Mouse (Mus musculus) urinary bladder, postnatal 36 days (tissue): ENCODE results near the gene Pou2f3.

ENCODE experiments used
- DNase-seq, 2 experiments: peaks; one replicate each; pipeline ENCODE4 v3.0.0; 2022; ENCODE audit warnings: low spot score in 2 of 2, mixed read lengths in 1 of 2

Pou2f3 gene

DNA sequence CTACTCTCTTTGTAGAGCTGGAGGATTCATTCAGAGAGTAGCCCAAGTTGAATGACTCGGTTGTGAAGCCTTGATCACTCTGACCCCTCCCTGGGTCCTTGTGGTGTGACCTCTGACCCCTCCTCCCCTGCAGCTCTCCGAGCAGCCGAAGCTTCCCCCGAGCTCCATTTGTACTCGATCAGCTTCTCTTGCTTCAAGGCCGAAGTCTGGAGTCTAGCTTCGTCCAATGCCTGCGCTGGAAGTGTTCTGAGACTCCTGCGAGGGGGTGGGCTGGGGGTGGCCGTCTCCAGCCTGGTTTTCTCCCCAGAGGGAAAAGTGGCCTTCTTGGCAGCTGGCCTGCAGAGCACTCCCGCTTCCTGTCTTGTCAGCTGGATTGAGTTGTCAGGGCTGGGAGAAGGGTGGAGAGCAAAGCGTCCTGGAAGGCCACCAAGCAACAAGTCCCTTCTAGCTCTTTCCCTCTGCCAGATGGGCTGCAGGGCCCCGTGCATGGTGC, at the start of gene Pou2f3:
Pou2f3 (minus strand) TSS at position 180 of the 493 bp plus-strand sequence.
- DNase-seq = peak in 1 of 2 experiments; percentile 50

DNA sequence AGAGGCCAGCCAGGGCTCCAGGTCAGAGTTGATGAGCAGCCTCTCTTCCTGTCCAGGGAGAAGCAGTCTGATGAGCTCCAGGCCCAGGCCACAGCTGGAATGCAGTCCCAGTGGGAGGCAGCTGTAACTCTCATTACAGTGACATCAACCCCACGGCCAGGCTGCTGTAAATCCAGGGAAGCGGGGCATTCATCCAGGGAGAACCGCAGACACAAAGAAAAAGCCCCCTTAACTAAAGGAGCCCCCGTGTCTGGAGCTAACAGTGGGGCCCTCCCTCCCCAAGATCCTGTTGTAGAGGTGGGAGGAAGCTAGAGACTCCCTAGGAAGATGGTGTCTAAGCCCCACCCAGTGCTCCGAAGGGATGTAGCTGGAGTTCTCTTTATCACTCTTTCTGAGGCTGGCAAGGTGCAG, 43.1 kb upstream of the Pou2f3 start:
- no peak for DNase-seq

DNA sequence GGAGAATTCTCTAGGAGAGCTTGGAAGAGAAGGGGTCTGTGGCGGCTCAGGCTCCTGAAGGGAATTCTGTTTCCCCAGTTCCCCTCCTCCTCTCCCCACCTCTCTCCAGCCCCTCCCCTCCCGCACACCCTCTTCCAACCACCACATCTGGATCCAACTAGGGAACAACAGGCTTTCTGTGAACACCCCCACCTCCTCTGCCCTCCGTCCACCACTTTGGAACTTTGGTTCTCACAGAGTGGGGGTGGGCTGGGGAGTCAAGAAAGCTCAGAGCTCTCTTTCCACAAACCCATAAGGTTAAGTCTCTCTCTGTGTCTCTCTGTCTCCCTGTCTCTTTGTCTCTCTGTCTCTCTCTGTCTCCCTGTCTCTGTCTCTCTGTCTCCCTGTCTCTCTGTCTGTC, 42.6 kb upstream of the Pou2f3 start:
- no peak for DNase-seq

- DNase-seq = no peak
Measured at GRCm38 (mm10) chr9:43251786-43252185, 41.6 kb upstream of the Pou2f3 start.

DNA sequence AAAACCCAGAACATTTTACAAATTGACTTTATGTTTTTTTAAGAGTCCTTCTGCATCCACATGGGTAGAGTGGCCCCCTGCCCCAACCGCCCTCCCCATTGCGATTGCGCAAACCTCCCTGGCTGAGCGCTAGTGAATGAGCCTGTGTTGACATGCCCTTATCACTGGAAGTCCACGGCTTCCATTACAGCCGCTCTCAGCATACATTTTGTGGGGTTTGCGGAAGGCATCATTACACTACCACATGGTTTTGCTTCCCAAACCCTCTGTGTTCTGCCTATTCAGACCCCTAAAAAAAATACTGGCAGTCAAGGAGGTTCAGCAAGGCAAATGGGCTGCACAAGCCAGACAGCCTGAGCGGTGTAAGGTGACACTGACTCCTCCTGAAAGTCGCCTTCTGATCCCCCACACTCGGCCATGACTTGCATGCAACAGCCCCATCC, 36.6 kb upstream of the Pou2f3 start:
- no peak for DNase-seq

DNA sequence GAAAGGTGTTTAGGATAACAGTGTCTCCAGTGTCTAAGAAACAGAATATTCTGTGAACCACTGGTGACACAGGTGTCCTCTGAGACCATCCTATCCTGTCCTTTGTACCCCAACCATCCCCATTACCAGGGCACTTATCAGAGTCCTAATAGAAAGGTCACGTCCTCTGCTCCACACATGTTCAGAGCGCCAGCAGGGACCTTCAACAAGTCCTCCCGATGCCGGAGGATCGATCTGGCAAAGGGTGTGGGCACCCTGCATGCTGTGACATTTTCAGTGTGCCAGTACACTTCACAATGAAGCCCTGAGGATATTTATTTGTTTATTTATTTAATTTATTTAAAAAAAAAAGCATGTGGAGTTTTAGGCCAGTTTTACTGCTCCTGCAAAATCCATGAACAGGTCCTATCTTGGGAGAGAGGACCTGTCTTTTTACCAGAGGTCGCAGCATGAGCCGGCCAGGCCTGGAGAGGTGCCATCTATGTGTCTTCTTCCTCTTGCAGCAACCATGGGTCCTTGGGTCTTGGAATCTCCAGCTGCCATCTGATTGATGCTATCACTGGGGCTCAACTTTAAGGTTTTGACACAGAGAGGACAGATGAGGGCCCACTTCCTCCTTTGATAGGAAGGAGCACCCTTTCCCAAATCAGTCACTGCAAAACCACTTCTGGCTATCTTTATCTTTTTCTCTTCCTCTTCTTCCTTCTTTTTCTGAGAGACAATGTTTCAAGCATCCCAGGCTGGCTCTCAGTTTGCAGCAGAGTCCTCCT, 35.8 kb upstream of the Pou2f3 start:
- no peak for DNase-seq

- DNase-seq = no peak
Measured at GRCm38 (mm10) chr9:43242432-43242831, 32.3 kb upstream of the Pou2f3 start.

- DNase-seq = no peak
Measured at GRCm38 (mm10) chr9:43241970-43242369, 31.8 kb upstream of the Pou2f3 start.

DNA sequence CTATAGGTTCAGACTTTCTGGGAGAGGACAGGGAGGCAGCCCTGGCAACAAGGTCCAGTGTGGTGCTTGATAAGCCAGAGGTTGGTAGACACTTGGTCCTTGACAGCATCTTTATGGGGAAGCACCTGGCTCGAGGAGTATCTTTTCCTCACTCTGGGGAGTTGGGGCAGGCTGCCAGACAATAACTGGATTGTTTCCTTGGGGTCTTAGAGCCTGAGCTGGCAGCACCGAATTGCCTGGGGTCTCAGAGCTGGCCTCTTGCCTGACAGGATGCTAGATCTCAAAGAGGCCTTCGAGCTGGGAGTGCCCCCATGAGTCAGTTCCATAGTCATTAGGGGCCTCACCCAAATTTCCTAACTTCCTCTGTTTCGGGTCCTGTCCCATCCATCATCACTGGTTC, 31.1 kb upstream of the Pou2f3 start:
- no peak for DNase-seq

DNA sequence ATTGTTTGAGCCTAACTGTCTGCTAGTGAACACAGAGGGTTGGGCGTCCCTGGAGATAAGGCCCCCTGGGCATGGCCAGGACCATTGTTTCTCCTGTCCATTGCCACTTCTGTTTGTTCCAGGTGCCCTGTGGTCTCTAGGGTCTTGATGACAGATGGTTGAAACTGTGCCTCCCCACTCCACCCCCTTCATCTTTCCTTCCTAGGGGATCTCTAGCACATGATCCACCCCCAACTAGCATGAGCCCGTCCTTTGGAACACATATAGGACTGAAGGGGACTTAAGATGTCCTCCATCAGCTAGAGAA, 30.4 kb upstream of the Pou2f3 start:
- no peak for DNase-seq

DNA sequence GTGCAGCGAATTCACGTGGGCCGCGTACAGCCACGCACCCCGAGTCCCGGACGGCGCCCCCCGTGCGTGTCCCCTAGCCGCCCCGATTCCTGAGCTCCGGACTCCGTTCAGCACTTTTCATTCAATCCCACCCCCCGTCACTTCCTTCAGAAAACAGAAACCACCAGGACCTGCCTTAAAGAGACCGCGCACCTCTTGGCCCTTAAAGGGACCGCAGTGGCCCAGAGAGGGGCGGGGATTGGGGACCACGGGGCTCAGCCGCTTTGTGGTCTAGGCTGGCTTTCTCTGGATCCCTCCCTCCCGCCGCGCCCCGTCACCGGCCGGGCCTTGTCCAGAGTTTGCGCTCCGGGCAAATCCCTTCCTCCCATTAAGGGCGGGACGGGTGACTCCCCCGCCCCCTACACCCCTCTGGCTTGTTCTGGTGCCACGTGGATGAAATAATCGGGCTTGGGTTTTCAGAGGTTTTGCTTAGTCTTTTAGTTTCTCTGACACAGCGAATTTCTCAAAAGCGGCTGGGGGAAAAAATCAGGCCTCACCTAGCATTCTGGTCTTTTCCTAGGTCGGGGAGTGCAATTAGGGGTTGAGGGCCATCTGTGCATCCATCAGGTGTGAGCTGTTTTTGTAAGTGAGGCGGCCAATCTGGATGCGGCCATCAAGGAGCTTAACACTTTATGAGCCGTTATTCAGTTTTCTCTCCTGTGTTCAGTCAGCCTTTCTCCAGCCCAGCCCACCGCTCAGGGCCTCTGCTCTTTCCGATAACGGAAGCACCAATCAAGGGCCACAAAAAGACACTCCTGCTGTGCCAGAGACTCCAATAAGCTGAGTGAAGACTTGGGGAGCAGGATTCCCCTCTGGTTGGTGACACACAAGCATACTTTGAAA, 29.8 kb upstream of the Pou2f3 start, which contains the start of gene Oaf:
Oaf (minus strand) TSS at position 200 of the 882 bp plus-strand sequence.
- DNase-seq = peak; percentile 80 to 90

- no peak for DNase-seq
Measured at GRCm38 (mm10) chr9:43238631-43239545, 28.7 kb upstream of the Pou2f3 start.

- DNase-seq = no peak
Measured at GRCm38 (mm10) chr9:43238167-43238566, 28.0 kb upstream of the Pou2f3 start.

GRCm38 (mm10) chr9:43237111-43237775, 27.1 kb upstream of the Pou2f3 start:
- DNase-seq = no peak

DNA sequence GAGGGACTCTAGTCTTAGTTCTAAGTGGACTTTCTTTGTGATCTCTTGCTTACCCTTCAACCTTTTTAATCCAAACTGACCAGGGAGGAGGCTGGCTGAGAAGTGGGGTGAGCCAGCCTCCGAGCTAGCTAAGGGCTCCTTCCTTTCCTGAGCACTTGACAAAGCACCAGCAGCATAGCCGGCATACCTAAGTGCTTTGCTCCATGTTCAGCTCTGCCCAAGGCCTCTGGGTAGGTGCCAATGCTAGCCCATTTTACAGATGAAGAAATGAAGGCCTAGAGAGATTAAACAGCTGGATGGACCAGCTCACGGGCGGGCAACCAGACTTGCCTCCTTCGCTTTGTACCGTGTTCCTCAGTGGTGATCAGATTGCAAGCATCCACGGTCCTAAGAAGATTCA, 26.4 kb upstream of the Pou2f3 start:
- DNase-seq = no peak

GRCm38 (mm10) chr9:43236106-43236505, 25.9 kb upstream of the Pou2f3 start:
- DNase-seq = no peak

- DNase-seq = no peak
Measured at GRCm38 (mm10) chr9:43235336-43235735, 25.2 kb upstream of the Pou2f3 start.

DNA sequence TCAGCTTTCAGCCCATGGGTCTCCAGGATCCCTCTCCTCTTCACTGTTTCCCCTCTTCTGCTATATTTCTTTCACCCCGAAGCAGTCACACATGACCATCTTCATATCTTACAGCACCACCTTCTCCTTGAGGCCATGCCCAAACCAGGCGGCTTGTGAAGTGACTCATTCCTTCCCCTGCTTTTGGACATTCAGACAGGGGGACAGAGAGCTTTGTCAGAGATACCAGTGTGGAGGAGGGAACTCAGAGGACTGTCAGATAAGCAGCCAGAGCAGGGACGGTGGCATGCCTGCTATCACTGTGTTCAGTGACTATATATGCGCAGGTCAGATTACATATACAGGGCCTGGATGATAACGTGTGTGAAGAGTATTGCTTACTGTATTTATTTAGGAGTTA, 24.3 kb upstream of the Pou2f3 start:
- DNase-seq = no peak

DNA sequence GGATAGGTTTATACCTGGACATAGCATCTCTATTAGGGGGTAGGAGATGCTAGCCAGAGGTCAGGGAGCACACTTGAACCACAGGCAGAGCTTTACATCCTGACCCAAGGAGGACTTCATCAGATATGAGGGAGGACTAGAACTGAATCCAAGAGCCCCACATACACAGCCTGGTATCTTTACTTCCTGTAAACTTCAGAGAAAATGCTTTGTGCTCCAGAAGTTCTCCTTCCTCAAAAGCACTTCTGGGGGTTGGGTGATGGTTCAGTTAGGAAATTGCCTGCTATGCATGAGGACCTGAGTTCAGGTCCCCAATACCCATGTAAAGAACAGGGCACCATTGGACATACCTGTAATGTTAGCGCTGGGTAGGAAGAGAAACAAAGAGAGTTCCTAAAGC, 23.3 kb upstream of the Pou2f3 start:
- no peak for DNase-seq

DNA sequence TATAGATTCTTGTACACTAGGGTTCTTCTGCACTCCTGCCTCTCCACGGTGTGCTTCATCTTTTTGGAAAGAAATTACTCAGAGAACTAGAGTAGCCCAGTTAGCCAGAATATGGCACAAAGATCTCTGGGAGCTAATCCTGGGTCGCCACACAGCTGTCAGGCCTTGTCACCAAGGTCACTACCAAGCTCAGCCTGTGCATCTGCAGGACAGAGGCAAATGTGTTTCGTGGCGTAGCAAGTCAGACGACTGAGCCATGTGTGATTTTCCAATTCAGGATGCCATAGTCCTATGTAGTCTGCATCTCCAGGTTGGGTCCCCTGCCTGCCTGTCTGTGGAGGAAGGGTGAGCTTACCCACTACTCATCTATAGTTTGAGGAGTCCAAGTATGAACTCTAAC, 22.9 kb upstream of the Pou2f3 start:
- no peak for DNase-seq

GRCm38 (mm10) chr9:43232286-43232685, 22.1 kb upstream of the Pou2f3 start:
- DNase-seq = no peak
